Mouse (Mus musculus): ENCODE data around the gene Gm21830.

DNA sequence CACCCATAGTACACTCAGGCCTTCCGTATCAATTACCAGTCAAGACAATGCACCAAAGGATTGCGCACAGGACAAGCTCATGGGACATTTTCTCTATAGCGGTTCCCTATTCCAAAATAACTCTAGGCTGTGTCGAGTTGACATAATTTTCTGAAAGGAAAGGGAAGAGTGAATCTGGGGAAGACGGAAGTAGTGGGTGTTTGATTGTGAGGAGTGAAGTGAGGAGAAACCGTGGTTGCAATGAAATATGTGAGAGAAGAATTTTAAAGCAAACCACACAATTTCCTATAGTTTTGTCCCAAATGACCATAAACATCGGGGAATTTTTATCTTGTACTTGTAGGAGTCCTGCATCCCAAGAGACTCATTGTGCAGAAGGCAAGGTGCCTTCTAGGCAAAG, 53.5 kb downstream of the Gm21830 start:
- TF ChIP-seq POLR2A (IDR thresholded peaks at IDR 0.05; ENCODE audit: borderline replicate concordance, extremely low read depth, insufficient read depth, insufficient read length, poor library complexity, severe bottlenecking) (no peak), CTCF (IDR thresholded peaks at IDR 0.05; ENCODE audit: borderline replicate concordance, extremely low read depth, insufficient read depth, insufficient read length) (no peak)

Data from brain, embryonic 14.5 days (tissue).